Mouse (Mus musculus): ENCODE measurements at regions not wholly inside any gene's neighbourhood (a gene's known extent, or its start where the extent isn't known, plus 50 kb on each side); places are given as distances from the start of the nearest gene placed in this dataset.
A peak's percentile ranks its signal among the peaks of the same experiment; 100 is the strongest.

GRCm38 (mm10) chr16:24193945-24194344 lies 199.4 kb upstream of the Lpp start:
- Histone ChIP-seq H3K9ac (ENCODE audit: low read length) (no peak overlapping the region), H3K9me3 (ENCODE audit: control insufficient read depth, low read length) (no peaks in the 10 kb centered on the region), H3K36me3 (ENCODE audit: control insufficient read depth, insufficient read depth, low read length) (no peaks in the 10 kb centered on the region), H3K4me2 (ENCODE audit: low read length) (no peak overlapping the region), H3K27me3 (ENCODE audit: control insufficient read depth, insufficient read depth, low read length) (no peaks in the 10 kb centered on the region), H3K27ac (replicated peaks in 1 of 2; ENCODE audit: control insufficient read depth in 1 of 2, insufficient read depth in 1 of 2, low read depth in 2 of 2, low read length in 2 of 2) (peak overlapping the region in 1 of 2 experiments; percentile 27; a peak in 1 of 4 replicates), H3K4me1 (ENCODE audit: control insufficient read depth in 2 of 2, insufficient read depth in 2 of 2, low read length in 2 of 2) (peaks cover 5 to 13% of the 10 kb centered on the region in 2 experiments), H3K4me3 (ENCODE audit: control insufficient read depth in 1 of 2, insufficient read depth in 1 of 2, low read depth in 1 of 2, low read length in 2 of 2) (no peak overlapping the region)
- WGBS = 65% methylated on average over 2 of the region's 2 CpGs
- no peak for ATAC-seq (ENCODE audit: insufficient number of reproducible peaks, insufficient read depth, low FRiP score, low read depth)

- H3K27ac ChIP-seq (replicated peaks in 1 of 2; ENCODE audit: control insufficient read depth in 1 of 2, insufficient read depth in 1 of 2, low read depth in 2 of 2, low read length in 2 of 2) = no peak overlapping the region
- no peaks in the 10 kb centered on the region for H3K9me3 ChIP-seq (ENCODE audit: control insufficient read depth, low read length)
- WGBS = 69% methylated on average over 15 of the region's 15 CpGs
- no peak overlapping the region for H3K4me2 ChIP-seq (ENCODE audit: low read length)
- no peak overlapping the region for H3K9ac ChIP-seq (ENCODE audit: low read length)
- H3K4me1 ChIP-seq (ENCODE audit: control insufficient read depth in 2 of 2, insufficient read depth in 2 of 2, low read length in 2 of 2) = peaks cover 5 to 13% of the 10 kb centered on the region in 2 experiments
- ATAC-seq (ENCODE audit: insufficient number of reproducible peaks, insufficient read depth, low FRiP score, low read depth) = no peak
- H3K27me3 ChIP-seq (ENCODE audit: control insufficient read depth, insufficient read depth, low read length) = no peaks in the 10 kb centered on the region
- H3K4me3 ChIP-seq (ENCODE audit: control insufficient read depth in 1 of 2, insufficient read depth in 1 of 2, low read depth in 1 of 2, low read length in 2 of 2) = no peak overlapping the region
- H3K36me3 ChIP-seq (ENCODE audit: control insufficient read depth, insufficient read depth, low read length) = no peaks in the 10 kb centered on the region
Measured at GRCm38 (mm10) chr16:24193251-24193873, 199.9 kb upstream of the Lpp start.

GRCm38 (mm10) chr16:24192013-24192412 lies 201.3 kb upstream of the Lpp start:
- WGBS = 68% methylated on average over 1 of the region's 1 CpGs
- ATAC-seq (ENCODE audit: insufficient number of reproducible peaks, insufficient read depth, low FRiP score, low read depth) = no peak

GRCm38 (mm10) chr16:24187131-24187530 lies 198.5 kb upstream of the Bcl6 start:
- 15% methylated on average over 6 of the region's 6 CpGs for WGBS
- Histone ChIP-seq H3K4me2 (ENCODE audit: low read length) (no peak overlapping the region), H3K36me3 (ENCODE audit: control insufficient read depth, insufficient read depth, low read length) (no peaks in the 10 kb centered on the region), H3K27ac (replicated peaks in 1 of 2; ENCODE audit: control insufficient read depth in 1 of 2, insufficient read depth in 1 of 2, low read depth in 2 of 2, low read length in 2 of 2) (no peak overlapping the region), H3K9me3 (ENCODE audit: control insufficient read depth, low read length) (no peaks in the 10 kb centered on the region), H3K4me3 (ENCODE audit: control insufficient read depth in 1 of 2, insufficient read depth in 1 of 2, low read depth in 1 of 2, low read length in 2 of 2) (no peak overlapping the region), H3K27me3 (ENCODE audit: control insufficient read depth, insufficient read depth, low read length) (no peaks in the 10 kb centered on the region), H3K9ac (ENCODE audit: low read length) (no peak overlapping the region), H3K4me1 (ENCODE audit: control insufficient read depth in 2 of 2, insufficient read depth in 2 of 2, low read length in 2 of 2) (peaks cover 5 to 6% of the 10 kb centered on the region in 2 experiments; a peak in 3 of 4 replicates)
- no peak for ATAC-seq (ENCODE audit: insufficient number of reproducible peaks, insufficient read depth, low FRiP score, low read depth)

More at GRCm38 (mm10) chr16:24192013-24192412, 201.3 kb upstream of the Lpp start:
- H3K4me2 ChIP-seq (ENCODE audit: low read length) = no peak overlapping the region
- peaks cover 8 to 13% of the 10 kb centered on the region in 2 experiments for H3K4me1 ChIP-seq (ENCODE audit: control insufficient read depth in 2 of 2, insufficient read depth in 2 of 2, low read length in 2 of 2)
- H3K4me3 ChIP-seq (ENCODE audit: control insufficient read depth in 1 of 2, insufficient read depth in 1 of 2, low read depth in 1 of 2, low read length in 2 of 2) = no peak overlapping the region
- no peaks in the 10 kb centered on the region for H3K36me3 ChIP-seq (ENCODE audit: control insufficient read depth, insufficient read depth, low read length)
- H3K27ac ChIP-seq (replicated peaks in 1 of 2; ENCODE audit: control insufficient read depth in 1 of 2, insufficient read depth in 1 of 2, low read depth in 2 of 2, low read length in 2 of 2) = no peak overlapping the region
- H3K9ac ChIP-seq (ENCODE audit: low read length) = no peak overlapping the region
- H3K9me3 ChIP-seq (ENCODE audit: control insufficient read depth, low read length) = no peaks in the 10 kb centered on the region
- no peaks in the 10 kb centered on the region for H3K27me3 ChIP-seq (ENCODE audit: control insufficient read depth, insufficient read depth, low read length)

GRCm38 (mm10) chr16:24185989-24186388 lies 197.3 kb upstream of the Bcl6 start:
- no peak overlapping the region for H3K4me3 ChIP-seq (ENCODE audit: control insufficient read depth in 1 of 2, insufficient read depth in 1 of 2, low read depth in 1 of 2, low read length in 2 of 2)
- no peaks in the 10 kb centered on the region for H3K9me3 ChIP-seq (ENCODE audit: control insufficient read depth, low read length)
- no peak overlapping the region for H3K9ac ChIP-seq (ENCODE audit: low read length)
- no peak overlapping the region for H3K4me2 ChIP-seq (ENCODE audit: low read length)
- H3K27ac ChIP-seq (replicated peaks in 1 of 2; ENCODE audit: control insufficient read depth in 1 of 2, insufficient read depth in 1 of 2, low read depth in 2 of 2, low read length in 2 of 2) = no peak overlapping the region
- WGBS = 74% methylated on average over 6 of the region's 6 CpGs
- ATAC-seq (ENCODE audit: insufficient number of reproducible peaks, insufficient read depth, low FRiP score, low read depth) = no peak
- H3K27me3 ChIP-seq (ENCODE audit: control insufficient read depth, insufficient read depth, low read length) = no peaks in the 10 kb centered on the region
- peaks cover 5 to 6% of the 10 kb centered on the region in 2 experiments; a peak in 3 of 4 replicates for H3K4me1 ChIP-seq (ENCODE audit: control insufficient read depth in 2 of 2, insufficient read depth in 2 of 2, low read length in 2 of 2)
- no peaks in the 10 kb centered on the region for H3K36me3 ChIP-seq (ENCODE audit: control insufficient read depth, insufficient read depth, low read length)

- H3K4me1 ChIP-seq (ENCODE audit: control insufficient read depth in 2 of 2, insufficient read depth in 2 of 2, low read length in 2 of 2) = peaks cover 9 to 10% of the 10 kb centered on the region in 2 experiments
- no peaks in the 10 kb centered on the region for H3K27me3 ChIP-seq (ENCODE audit: control insufficient read depth, insufficient read depth, low read length)
- no peak for ATAC-seq (ENCODE audit: insufficient number of reproducible peaks, insufficient read depth, low FRiP score, low read depth)
- H3K9me3 ChIP-seq (ENCODE audit: control insufficient read depth, low read length) = no peaks in the 10 kb centered on the region
- H3K27ac ChIP-seq (replicated peaks in 1 of 2; ENCODE audit: control insufficient read depth in 1 of 2, insufficient read depth in 1 of 2, low read depth in 2 of 2, low read length in 2 of 2) = no peak overlapping the region
- 91% methylated on average over 4 of the region's 4 CpGs for WGBS
- H3K4me2 ChIP-seq (ENCODE audit: low read length) = no peak overlapping the region
- H3K36me3 ChIP-seq (ENCODE audit: control insufficient read depth, insufficient read depth, low read length) = no peaks in the 10 kb centered on the region
- H3K4me3 ChIP-seq (ENCODE audit: control insufficient read depth in 1 of 2, insufficient read depth in 1 of 2, low read depth in 1 of 2, low read length in 2 of 2) = no peak overlapping the region
- H3K9ac ChIP-seq (ENCODE audit: low read length) = no peak overlapping the region
Measured at GRCm38 (mm10) chr16:24184846-24185245, 196.2 kb upstream of the Bcl6 start.

- H3K27me3 ChIP-seq (ENCODE audit: control insufficient read depth, insufficient read depth, low read length) = no peaks in the 10 kb centered on the region
- no peaks in the 10 kb centered on the region for H3K36me3 ChIP-seq (ENCODE audit: control insufficient read depth, insufficient read depth, low read length)
- no peak overlapping the region for H3K9ac ChIP-seq (ENCODE audit: low read length)
- ATAC-seq (ENCODE audit: insufficient number of reproducible peaks, insufficient read depth, low FRiP score, low read depth) = peak; percentile 72; the same call in 1 of the 2 replicates
- H3K27ac ChIP-seq (replicated peaks in 1 of 2; ENCODE audit: control insufficient read depth in 1 of 2, insufficient read depth in 1 of 2, low read depth in 2 of 2, low read length in 2 of 2) = peak overlapping the region in 1 of 2 experiments; percentile 21; a peak in 2 of 4 replicates
- WGBS = 23% methylated on average over 3 of the region's 3 CpGs
- H3K4me1 ChIP-seq (ENCODE audit: control insufficient read depth in 2 of 2, insufficient read depth in 2 of 2, low read length in 2 of 2) = peaks cover 9 to 10% of the 10 kb centered on the region in 2 experiments
- H3K9me3 ChIP-seq (ENCODE audit: control insufficient read depth, low read length) = no peaks in the 10 kb centered on the region
- H3K4me2 ChIP-seq (ENCODE audit: low read length) = no peak overlapping the region
- H3K4me3 ChIP-seq (ENCODE audit: control insufficient read depth in 1 of 2, insufficient read depth in 1 of 2, low read depth in 1 of 2, low read length in 2 of 2) = no peak overlapping the region
Measured at GRCm38 (mm10) chr16:24183216-24183615, 194.6 kb upstream of the Bcl6 start.

- Histone ChIP-seq H3K9me3 (ENCODE audit: control insufficient read depth, low read length) (no peaks in the 10 kb centered on the region), H3K9ac (ENCODE audit: low read length) (no peak overlapping the region), H3K4me3 (ENCODE audit: control insufficient read depth in 1 of 2, insufficient read depth in 1 of 2, low read depth in 1 of 2, low read length in 2 of 2) (no peak overlapping the region), H3K4me1 (ENCODE audit: control insufficient read depth in 2 of 2, insufficient read depth in 2 of 2, low read length in 2 of 2) (peaks cover 5 to 10% of the 10 kb centered on the region in 2 experiments), H3K4me2 (ENCODE audit: low read length) (no peak overlapping the region), H3K27me3 (ENCODE audit: control insufficient read depth, insufficient read depth, low read length) (no peaks in the 10 kb centered on the region), H3K36me3 (ENCODE audit: control insufficient read depth, insufficient read depth, low read length) (no peaks in the 10 kb centered on the region), H3K27ac (replicated peaks in 1 of 2; ENCODE audit: control insufficient read depth in 1 of 2, insufficient read depth in 1 of 2, low read depth in 2 of 2, low read length in 2 of 2) (no peak overlapping the region)
- ATAC-seq (ENCODE audit: insufficient number of reproducible peaks, insufficient read depth, low FRiP score, low read depth) = no peak
- WGBS = 89% methylated on average over 3 of the region's 3 CpGs
Measured at GRCm38 (mm10) chr16:24181388-24181787, 192.7 kb upstream of the Bcl6 start.

All from heart, embryonic 14.5 days (tissue).